Mouse (Mus musculus): ENCODE measurements around the gene Taf10.

Gene Taf10

DNA sequence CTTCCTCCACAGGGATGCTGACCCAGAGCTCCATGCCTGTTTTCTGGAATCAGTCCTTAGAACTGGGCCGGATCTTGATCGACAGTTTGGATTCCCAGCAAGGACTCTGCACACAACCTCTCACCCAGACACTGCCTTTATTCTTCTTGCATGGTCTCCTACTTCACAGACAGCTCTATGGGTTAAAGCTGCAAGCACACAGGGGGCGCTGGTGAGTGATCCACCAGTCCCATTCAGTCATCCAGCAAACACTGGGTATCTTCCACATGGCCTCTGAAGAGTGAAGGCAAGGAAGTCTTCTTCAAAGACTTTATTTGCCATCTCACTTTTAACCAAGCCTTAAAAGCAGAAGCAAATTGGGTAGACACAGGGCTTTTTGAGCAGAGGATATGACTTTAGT is 28.8 kb downstream of the Taf10 start:
- DNase-seq: peak in 1 of 2 experiments; percentile 14

DNA sequence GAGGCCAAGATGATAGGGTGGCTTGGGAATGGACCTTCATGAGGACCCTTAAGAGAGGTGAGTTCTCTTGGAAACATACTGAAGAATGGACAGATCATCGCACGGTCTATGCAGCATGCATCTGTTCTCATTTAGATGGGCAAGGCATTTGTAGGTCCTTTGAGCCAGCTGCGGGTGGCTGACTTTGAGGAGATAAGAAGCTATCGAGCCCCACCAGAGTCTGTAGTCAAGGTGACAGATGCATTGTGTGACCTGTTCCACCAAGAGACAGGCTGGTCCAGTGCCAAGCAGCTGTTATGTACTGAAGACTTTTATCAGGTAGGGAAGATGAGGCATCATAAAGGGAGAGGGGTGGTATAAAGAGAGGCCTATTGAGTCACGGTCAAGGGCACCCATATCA is 35.4 kb downstream of the Taf10 start:
- DNase-seq: no peak

DNA sequence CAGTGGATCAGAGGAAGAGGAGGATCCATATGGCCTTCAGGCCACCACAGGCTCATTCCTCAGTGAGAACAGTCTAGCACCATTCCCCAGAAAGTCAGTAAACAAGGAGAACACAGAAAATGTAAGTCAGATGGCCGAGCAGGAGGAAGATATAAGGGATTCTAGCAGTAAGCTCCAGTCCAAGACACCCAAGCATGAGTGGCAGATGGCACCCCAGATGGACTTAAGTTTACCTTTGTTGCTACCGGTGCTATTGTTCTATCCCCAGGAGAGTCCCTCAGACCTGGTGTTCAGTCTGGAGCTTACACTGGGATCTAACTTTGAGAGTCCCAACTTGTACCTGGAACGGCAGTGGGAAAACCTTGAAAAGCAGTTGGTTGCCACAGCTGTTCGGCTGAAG is 40.3 kb downstream of the Taf10 start:
- DNase-seq: no peak

DNA sequence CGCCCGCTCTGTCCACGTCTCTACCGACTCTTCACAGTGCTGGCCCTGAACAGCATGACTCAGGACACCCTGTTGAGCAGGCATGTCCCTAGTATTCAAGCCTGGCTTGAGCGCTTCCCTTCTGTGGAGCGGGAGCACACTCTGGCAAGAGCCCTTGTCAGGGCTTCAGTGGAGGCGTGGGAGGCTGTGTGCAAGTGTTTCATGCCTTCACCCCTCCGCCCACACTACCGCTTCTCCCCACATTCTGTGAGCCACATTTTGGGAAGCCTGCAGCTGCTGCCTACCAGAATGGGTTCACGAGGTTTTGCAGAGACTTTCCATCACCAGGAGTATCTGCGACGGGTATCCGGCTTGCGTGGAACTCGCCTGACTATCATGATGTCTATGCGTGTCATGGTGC is 41.0 kb downstream of the Taf10 start:
- no peak for DNase-seq

DNA sequence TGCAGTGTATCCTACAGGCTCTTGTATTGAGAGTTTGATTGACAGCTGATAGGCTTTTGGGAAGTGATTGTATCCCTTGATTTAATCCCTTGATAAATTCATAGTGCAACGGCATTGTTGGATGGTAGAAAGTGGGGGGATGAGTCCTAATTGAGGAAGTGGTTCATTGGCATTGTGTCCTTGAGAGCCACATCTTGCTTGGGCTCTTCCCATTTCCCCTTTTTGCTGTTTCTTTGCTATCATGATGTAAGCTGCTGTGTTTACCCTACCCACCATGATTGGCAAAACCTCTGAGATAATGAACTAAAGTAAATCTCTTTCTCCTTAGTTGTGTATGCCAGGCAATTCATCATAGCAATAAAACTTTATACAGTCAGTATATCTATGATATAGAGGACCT is 53.3 kb downstream of the Taf10 start:
- DNase-seq: no peak

All from B cell, adult 2 months (primary cell).